Mouse (Mus musculus): ENCODE measurements around the gene Ier5l.
A peak's percentile ranks its signal among the peaks of the same experiment; 100 is the strongest.

Gene Ier5l

DNA sequence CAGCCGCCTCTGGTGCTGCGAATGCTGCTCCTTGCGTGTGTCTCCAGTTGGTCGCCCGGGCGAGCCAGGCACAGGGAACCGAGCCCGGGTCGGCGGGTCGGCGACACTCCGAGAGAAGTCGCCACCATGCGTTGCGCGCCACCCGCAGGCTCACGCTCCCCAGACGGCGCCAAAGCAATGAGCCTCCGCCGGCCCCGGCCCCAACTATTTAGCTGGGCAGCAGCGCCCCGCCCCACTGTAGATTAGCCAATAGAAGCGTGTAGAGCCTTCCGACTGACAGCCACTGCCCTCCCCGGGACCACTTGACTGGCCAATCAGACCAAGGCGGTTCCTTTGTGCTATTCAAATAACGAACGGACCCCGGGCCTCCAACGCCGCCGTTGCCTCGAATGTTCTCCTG lies at the start of gene Ier5l:
Gene Ier5l (minus strand): TSS at position 181 of the 400 bp plus-strand sequence.
- DNase-seq (ENCODE audit: low read depth), result peak; percentile 69

DNA sequence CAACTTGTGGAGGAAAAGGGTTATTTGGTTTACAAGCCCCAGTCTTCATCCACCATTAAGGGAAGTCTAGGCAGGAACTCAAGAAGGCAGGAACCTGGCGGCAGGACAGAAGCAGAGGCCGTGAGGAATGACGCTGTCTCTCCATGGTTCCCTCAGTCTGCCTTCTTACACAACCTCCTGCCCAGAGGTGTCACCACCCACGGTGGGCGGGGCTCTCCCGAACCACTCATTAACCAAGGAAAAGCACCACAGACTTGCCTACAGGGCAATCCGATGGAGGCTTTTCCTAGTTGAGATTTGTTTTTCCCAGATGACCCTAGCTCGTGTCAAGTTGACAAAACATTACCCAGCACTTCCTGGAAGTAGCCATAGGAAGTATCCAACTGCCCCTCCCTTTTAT lies 49.7 kb upstream of the Ier5l start:
- DNase-seq (ENCODE audit: low read depth), result no peak

DNA sequence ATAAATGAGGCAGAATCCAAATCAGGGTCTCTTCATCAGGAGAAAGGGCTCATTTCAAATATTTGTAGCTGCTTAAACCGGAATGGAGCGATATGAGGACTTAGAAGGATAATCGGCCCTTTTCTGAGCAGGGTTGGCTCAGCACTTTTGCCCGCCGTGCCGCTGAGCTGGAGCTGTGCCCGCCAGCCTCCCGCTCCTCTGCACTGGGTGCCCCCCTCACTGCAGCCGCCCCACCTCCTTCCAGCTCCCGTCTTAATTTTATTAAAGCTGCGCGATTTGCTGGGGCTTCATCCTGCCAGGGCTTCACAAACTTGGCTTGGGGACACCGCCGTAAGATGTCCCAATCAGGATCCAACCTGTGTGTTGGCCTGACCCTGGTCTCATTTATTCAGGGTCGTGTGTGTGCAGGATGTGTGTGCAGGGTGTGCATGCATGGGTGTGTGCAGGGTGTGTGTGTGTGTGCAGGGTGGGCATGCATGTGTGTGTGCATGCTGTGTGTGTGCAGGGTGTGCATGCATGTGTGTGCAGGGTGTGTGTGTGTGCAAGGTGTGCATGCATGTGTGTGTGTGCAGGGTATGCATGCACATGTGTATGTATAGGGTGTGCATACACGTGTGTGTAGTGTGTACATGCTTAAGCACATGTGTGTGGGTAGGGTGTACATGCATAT lies 36.8 kb upstream of the Ier5l start:
- DNase-seq (ENCODE audit: low read depth), result no peak

DNA sequence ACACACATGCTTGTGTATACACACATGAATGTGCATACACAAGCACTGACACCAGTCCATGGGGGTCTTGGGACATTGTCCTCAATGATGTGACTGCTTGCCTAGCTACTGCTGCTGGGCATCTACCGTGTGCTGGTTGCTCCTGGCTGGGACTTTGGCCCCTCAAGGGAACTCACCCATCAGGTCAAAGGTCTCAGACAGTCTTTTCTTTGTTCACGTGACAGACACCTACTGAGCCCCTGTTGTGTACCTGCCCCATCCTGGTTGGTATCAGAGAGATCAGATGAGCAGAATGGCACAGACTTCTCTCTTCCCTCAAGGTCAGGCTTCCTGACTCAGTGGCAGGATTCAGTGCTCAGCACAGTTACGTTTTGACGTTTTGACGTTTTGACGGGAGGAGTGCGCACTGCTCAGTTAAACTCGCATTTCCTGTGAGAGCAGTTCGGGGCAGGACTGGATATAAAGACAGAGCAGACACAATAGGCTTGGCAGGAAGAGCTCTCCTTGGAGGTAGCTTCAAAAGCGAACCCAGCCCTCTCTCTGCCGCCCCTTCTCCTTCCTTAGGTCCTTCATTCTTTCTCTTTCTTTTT lies 33.2 kb upstream of the Ier5l start:
- no peak for DNase-seq (ENCODE audit: low read depth)

DNA sequence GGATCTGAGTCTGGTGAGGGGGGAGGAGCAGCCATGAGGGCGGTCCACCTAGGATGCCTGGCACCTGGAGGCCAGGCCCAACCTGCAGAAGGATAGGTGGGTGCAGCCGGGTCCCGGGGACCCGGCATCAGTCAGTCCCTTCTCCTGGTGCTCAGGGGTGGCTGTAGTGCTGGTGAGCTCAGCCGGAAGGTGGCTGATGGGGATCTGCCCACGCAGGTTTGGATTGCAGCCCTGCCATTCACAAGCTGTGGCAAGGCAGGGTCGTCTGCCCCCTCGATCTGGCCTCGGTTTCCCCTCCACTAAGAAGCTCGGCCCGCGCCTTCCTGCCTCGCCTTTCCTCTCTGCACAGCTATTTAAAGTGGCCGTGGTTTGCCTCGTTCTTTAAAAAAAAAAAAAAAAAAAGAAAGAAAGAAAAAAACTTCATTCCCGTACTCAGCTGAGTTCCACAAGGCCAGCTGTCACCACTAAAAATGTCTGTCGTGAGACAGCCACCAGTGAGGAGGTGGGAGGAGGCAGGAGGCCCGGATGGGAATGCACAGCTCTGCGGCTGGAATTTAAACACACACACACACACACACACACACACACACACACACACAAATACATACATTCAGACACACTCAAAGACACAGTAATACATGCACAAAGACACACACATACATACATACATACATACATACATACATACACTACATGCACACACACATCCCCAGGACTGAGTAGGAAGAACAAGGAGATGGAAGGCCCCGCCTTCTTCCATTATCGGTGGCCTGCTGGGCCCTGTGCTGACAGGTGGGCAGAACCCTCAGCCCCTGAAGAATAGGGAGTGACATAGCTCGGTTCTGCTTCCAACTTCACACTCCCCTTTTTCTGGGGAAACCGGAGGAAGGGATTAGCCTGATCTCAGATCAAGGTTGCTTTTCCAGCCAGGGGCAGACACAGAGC lies 29.9 kb upstream of the Ier5l start:
- no peak for DNase-seq (ENCODE audit: low read depth)

DNA sequence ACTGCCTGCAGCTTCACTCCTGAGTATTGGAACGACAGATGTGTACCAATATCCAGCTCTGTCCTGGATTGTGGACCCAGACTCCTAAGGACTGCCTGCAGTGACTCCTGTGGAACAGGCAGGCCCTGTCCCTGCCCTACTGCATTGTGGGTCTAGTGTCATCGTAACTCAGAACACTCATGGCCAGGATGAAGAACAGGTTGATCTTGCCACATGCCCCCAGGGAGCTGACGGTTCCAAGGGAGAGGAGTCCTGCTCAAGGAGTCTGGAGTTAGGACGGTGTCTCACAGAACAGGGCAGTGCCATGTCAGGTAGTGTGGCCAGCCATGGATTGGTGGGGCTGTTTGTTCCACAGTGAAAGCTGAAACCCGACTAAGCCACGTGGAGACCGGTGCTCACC lies 27.7 kb upstream of the Ier5l start:
- DNase-seq (ENCODE audit: low read depth), result no peak

DNA sequence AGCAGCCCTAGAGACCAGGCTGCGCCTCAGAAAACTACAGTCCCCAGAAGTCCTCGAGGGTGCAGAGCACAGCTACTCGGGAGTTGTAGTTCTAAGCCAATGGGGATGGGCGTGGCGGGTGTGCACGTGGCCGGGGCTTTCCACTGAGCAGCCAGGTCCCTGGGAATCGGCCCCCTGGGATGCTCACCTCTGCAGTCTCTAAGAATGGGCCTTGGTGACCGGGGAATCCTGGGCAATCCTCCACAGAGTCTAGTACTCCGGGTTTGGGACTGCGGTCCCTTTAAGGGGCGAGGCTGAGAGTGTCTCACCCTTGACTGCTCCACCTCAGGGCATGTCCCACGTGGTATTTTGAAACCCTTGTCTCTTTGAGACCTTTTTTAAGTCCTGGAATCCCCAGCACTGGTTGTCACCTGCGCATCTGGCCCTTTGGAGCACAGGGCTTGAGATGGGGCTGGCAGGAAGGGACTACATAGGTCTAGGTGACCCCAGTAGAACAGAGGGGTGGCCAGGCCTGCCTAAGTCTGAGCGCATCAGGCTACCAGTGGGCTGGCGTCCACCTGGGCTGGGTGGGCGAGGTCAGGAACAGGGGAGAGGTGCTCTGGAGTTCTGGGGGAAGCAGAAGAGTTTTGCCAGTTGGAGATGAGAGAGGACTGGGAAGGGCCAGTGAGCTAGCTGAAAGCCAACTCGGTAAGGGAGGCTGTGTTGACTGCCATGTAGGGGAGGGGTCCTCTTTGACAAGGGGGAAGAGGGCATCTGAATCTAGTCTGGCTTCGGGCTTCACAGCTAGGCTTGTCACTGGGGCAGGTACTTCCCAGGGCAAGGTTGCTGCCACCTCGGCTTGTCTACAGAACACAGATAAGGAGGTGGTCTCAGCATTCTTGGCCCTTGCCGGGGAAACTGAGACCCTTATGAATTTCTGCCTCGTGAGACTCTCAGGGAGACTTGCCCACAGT lies 22.2 kb upstream of the Ier5l start:
- DNase-seq (ENCODE audit: low read depth), result no peak

DNA sequence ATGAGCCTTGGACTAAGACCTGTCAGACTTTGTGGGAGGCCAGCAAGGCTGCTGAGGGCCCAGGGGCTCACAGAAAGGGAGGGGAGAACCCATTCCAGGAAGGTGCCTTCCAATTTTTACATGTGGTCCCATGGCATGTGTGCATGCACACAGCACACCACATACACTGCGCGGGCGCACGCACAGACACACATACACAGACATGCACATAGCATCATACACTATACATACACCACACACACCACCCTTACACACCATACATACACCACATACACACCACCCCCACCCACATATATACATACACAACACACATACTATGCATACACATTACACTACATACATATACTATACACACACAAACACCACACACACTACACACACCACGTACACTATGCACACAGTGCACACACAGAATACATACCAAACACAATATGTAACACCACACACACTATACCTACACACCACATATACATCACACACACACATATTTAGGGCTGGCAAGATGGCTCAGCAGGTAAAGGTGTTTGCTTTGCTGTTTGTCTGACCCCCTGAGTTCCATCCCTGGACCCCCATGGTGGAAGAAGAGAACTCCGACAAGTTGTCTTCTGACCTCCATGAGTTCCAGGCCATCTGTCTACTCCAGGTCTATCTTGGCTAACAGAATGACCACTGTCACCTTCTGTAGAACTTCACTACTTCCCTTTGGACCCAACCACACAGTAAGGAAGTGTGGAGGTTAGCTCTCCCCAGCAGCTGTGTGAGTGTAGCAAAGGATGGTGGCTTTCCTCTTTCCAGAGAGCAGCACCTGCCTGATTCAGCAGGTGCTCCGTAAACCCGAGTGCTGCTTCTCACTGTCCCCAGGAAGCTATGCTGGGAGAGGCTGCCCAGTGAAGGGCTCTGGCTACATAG lies 21.2 kb upstream of the Ier5l start:
- DNase-seq (ENCODE audit: low read depth), result no peak

DNA sequence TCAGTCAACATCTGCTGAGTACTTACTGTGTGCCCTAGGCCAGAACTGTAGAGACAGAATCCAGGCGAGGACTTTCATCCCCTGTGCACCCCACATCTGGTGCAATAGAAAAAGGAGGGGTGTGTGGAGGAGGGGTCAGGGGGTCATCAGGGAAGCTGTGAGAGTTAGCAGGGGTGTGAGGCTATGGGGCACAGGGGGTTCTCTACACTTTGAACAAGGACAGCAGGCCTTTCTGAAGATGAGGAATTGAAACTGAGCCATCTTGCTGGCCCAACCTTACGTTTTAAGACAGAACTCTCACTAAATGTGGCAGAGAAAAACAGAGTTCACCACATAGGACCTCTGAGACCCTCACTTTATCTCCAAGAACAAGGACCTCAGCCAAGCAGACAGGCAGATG lies 16.4 kb upstream of the Ier5l start:
- DNase-seq (ENCODE audit: low read depth), result no peak

DNA sequence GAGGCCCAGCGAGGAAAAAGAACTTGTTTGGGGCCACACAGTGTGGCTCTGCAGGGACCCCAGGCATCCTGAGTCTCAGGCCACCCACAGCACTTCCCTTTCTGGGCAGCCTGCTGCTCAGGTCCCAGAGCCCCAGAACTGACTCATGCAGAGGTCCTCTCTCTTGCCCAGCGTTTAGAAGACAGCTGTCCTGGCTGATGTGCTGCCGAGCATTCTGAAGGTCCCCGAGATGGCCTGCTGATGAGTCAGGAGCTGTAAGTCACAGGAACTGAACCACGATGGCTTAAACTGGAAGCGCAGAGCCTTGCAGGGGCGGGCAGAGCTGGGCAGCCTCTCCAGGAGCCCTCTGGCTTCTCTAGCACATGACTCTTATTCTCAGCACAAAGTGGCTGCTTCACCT lies 13.6 kb upstream of the Ier5l start:
- peak; percentile 55 for DNase-seq (ENCODE audit: low read depth)

DNA sequence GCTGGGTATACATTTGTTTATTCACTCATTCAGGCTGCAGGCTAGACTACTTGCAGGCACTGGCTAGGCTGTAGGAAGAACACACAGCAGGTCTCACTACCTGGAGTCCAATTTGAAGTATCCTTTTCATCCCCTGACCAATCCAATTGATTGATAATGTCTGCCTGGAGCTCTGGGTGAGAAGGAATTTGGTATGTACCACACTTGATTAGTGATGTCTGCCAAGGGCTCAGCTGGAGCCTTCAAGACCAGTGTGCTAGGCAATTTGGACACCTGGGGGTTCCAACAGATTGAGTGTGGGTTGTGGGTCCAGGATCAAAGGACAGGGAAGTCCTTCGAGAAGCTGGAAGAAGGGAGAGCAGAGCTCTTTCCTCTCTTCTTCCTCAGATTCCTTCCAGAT lies 4.5 kb upstream of the Ier5l start:
- no peak for DNase-seq (ENCODE audit: low read depth)

DNA sequence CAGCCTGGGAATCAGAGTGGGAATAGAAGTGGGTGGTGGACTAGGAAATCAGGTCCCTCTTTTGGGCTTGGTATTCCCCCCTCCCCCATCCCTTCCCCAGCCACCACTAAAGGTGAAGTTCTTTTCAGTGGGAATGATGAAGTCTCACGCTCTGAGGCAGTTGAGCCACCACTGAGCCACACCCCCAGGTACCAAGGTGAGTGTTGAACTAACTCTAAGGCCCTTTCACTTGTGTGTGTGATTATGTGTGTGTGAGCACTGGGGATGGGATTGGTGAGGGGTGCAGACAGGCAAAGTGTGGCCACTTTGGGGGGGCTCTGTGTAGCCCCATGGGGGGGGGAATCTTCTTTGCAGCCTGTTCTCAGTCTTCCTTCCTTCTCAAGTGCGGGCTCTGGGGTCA lies 2.2 kb upstream of the Ier5l start:
- no peak for DNase-seq (ENCODE audit: low read depth)

DNA sequence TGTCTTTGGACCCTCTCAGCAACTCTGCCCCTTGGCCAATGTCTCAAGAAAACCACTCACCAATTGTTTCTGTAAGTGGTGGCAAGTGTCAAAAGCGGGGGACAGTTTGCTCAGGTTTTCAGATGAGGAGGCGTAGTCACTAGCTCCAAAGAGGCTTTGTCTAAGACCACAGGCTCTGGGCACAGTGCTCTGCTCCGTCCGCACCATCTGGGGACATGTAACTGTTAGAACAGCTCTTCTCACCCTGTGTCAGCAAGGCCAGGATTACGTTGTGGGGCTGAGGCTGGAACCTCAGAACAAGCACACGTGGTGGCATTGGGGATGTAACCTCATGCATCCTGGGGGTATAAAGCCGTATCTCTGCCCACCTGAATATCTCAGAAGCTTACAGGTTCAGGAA lies 1.4 kb upstream of the Ier5l start:
- no peak for DNase-seq (ENCODE audit: low read depth)

DNA sequence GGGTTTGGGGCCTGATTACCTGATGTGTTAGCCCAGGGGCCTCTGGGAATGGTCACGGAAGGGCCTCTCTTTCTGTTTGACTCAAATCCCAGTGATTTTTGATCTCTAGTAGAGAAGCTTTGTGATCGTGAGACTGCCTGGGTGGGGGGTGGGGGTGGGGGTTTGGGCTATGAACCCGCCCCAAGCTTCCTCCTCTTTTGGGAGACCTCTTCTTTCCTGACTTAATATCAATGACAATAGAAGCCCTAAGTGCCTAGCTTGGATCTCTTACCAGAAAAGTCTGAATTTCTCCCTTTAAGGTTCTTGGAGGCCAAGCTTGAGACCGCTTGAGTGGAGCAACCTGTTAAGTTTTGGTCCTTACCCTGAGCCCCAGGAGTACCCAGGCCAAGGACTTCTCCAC lies 757 bp upstream of the Ier5l start:
- no peak for DNase-seq (ENCODE audit: low read depth)

DNA sequence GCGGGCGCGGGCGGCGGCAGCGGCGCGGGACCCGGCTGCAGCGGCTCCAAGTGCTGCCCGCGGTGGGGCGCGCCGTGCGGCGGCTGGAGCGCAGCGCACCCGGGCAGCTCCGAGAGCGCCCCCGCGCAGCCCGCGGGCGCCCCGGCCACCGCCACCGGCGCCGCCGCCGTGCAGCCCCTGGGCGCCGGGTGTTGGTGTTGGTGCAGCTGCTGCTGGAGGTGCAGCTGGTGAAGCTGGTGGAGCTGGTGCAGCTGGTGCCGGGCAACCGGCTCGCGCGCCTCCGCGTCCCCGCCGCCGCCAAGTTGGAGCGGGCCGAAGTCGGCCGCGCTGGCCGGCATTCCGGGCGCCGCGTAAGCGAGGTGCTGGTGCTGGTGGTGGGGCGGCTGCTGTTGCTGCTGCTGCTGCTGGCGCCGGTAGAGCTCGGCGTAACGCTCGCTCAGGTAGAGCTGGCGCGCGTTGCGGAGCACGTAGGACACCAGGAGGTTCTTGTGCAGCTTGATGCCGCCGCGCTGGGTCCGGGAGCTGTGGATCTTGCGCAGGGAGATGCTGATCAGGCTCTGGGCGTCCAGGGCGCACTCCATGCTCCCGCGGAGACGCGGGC lies 488 bp downstream of the Ier5l start:
- no peak for DNase-seq (ENCODE audit: low read depth)

DNA sequence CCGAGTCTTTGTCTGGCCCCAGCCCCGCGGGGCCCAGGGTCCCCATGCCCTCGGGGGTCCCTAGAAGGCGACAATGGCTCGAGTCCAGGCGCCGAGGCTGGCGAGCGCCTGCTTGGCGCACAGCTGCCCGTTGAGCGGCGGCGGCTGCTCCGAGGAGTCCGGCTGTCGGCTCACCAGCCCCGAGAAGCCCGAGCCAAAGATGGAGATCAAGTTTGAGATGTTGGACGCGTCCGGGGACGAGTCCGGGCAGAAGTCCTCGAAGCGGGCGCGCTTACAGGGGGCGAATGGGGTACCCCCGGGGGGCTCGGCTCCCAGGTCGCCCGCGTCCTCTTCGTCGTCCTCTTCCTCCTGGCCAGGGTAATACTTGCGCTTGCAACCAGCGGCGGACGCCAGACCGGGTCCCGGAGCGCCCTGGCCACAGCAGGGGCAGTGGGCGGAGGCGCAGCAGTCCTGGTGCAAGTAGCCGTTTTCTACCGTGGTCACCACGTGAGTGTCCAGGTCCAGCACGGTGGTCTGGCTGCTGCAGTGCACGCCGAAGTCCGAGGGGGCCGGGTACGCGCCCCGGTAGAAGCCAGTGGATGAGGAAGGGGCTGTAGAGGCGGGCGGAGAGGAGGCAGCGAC lies 1.2 kb downstream of the Ier5l start:
- DNase-seq (ENCODE audit: low read depth), result no peak

DNA sequence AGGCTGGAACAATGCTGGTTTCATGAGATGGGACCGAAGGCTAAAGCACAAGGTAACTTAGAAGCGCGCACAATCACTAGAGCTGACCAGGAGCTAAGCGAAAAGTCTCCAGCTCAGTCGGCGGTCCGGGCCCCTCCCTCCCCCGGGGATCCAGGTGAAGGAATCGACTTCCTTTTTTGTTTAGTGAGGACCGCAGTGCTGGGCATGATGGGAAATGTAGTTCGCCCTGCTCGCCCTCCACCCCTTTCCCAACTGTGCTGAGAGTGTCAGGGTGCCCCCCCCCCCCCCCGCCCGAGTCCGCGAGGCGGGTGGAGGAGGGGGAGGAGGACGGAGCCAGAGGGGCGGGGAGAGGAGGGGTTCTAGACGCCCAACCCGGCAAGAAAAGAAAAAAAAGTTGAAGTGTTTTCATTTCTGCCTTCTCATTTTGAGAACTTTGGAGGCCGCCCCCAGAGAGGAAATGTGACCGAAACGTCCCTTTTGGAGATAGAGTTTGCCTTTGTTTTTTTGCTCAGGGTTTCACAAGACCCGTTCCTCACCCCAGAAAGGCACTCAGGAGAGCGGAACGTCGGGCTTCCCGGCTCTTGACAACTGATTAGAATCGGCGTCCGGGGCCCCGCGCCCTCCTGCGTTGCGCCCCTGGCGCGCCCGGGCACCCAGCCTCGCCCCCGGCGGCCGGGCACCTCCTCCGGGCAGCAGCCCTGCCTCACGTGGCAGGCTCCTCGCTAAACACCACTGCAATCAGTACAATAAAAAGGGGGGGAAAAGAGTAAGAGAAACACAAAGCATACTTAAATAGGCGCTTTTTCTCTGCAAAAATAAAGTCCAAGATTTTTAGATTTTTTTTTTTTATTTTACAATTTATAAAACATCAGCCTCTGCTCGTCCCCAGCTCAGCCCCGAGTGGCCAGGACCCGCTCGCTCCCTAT lies 2.0 kb downstream of the Ier5l start:
- peak; percentile 57 for DNase-seq (ENCODE audit: low read depth)

DNA sequence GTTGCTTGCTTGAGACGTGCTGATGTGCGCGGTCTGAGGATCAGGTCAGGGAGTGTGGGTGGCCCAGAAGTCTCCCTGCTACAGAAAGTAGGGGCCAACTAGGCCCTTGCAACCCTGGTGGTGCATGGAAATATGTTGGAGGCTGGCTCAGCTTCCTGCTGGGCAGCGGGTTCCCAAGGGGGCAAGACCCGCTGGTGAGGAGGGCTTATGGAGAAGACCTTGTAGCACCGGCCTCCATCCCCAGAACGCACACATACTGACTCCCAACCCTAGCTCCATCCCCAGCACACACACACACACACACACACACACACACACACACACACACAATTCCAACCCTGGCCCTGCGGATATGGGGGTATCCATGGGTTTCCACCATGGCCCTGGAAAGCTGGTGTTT lies 3.0 kb downstream of the Ier5l start:
- no peak for DNase-seq (ENCODE audit: low read depth)
